Mouse (Mus musculus) megakaryocyte, embryonic 14.5 days (primary cell): ENCODE measurements at regions not wholly inside any gene's neighbourhood (a gene's known extent, or its start where the extent isn't known, plus 50 kb on each side); places are given as distances from the start of the nearest gene placed in this dataset.

Experiments
- H3K27me3 ChIP-seq: replicated peaks from 2 replicates; pipeline ENCODE3; 2012; ENCODE audit warnings: inconsistent platforms
- H3K36me3 ChIP-seq: replicated peaks from 2 replicates; pipeline ENCODE3; 2012; ENCODE audit warnings: low read length, inconsistent platforms, mixed read lengths
- H3K4me1 ChIP-seq: 2 replicates; pipeline ENCODE4 v1.6.1; 2012; ENCODE audit warnings: inconsistent platforms
- H3K4me3 ChIP-seq: replicated peaks from 2 replicates; pipeline ENCODE3; 2012; ENCODE audit warnings: moderate library complexity, mild to moderate bottlenecking, inconsistent platforms
- H3K9me3 ChIP-seq: 2 replicates; pipeline ENCODE4 v1.6.1; 2012; ENCODE audit warnings: inconsistent platforms
- FLI1 ChIP-seq: IDR thresholded peaks from 2 replicates; pipeline ENCODE4 v1.6.1; 2012; ENCODE audit warnings: low read length, inconsistent platforms, mixed read lengths
- GATA1 ChIP-seq: IDR thresholded peaks from 3 replicates; pipeline ENCODE4 v1.6.1; 2012; ENCODE audit warnings: mixed read lengths, low read length, inconsistent platforms, borderline replicate concordance

DNA sequence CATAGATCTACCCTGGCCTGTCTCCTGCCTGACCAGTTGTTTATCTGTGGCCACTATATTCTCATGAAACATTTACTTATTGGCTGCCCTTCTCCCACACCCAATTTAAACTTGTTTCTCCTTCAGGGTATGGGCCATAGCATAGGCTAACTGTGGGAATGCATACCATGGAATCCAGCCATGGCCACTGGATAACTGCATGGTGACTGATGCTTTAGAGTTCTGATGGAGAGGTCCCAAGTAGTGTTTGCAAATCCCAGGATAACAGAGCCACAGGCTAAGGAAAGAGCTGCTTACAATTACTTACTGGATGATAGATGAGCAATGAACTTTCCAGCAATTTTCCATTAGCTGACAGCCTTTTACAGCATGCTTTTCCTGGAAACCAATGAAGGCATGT lies 139.5 kb upstream of the Sstr4 start:
- H3K36me3 ChIP-seq, result no peaks in the 10 kb centered on the region
- peaks cover 15% of the 10 kb centered on the region for H3K27me3 ChIP-seq
- no peaks in the 10 kb centered on the region for H3K9me3 ChIP-seq
- TF ChIP-seq GATA1 (no peak), FLI1 (no peak)
- H3K4me1 ChIP-seq, result peaks cover 6% of the 10 kb centered on the region
- H3K4me3 ChIP-seq, result no peak overlapping the region

DNA sequence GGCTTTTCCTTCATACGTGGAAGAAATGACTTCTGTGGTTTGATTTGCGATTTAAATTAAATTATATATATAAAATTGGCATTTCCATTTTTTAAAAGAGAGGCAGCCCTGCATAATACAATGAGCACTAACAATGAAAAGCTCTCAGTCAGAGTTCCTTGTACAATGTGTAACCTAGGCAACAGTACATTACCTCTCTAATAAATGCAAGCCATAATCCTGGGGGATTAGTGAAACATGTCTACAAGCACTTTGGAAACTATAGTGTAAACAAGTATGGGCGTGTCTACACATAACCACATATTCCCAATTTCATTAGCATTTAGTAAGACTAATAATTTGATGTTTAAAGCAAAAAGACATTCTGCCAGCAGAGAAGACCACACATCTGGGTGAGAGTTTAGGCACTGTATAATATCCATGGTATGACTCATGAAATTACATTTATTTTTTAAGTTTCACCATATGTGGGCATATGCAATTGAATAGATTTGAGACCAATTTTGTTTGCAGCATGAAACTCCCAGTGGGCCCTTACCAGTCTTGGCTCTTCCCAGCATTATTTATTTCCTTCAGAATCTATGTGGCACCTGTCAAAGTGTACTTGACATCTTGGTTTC lies 130.9 kb upstream of the Sstr4 start:
- TF ChIP-seq FLI1 (no peak), GATA1 (no peak)
- no peak overlapping the region for H3K4me3 ChIP-seq

DNA sequence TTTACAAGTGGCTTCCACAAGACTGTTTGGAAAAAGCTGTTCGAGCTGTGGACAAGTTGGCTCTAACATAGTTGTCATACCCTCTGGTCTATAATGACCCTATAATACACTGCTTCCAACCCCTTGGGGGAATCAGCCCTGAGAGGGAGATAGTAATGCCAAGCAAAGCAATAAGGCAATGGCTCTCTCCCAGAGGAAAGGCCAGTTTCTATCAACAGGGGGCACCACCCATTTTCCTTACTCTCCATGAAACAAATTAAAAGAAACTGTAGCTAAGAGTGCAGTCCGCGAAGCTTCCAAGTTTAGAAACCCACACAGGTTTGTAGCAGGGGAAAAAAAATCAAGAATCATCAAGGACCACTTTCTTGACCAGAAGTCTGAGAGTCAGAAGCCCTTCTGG lies 115.9 kb upstream of the Sstr4 start:
- H3K4me3 ChIP-seq, result no peak overlapping the region
- peaks cover 1% of the 10 kb centered on the region for H3K27me3 ChIP-seq
- TF ChIP-seq GATA1 (no peak), FLI1 (no peak)
- no peaks in the 10 kb centered on the region for H3K36me3 ChIP-seq
- H3K9me3 ChIP-seq, result no peaks in the 10 kb centered on the region
- H3K4me1 ChIP-seq, result no peaks in the 10 kb centered on the region; the same call in 1 of the 2 replicates

More for the DNA sequence above, 130.9 kb upstream of the Sstr4 start:
- Histone ChIP-seq H3K4me1 (peaks cover 11% of the 10 kb centered on the region), H3K27me3 (peaks cover 16% of the 10 kb centered on the region), H3K9me3 (no peaks in the 10 kb centered on the region), H3K36me3 (no peaks in the 10 kb centered on the region)

DNA sequence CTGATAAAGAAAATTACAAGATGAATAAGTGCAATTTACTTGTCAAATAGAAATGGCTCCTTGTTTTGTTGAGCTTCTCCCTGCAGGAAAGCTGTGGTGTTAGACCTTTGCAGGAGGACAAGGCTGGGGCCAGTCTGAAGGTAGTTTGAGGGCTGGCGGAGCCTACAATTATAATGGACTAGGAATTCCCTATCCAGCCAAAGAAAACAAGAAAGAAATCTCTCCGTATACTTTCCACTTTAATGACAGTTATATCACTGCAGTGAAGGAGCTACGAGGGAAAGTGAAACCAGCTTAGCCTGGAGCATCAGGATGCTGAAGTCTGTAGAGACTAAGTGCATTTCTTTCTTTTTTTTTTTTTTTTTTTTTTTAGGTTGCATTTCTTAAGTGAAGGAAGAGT lies 104.8 kb upstream of the Sstr4 start:
- H3K4me1 ChIP-seq, result peaks cover 44% of the 10 kb centered on the region
- no peaks in the 10 kb centered on the region for H3K36me3 ChIP-seq
- no peak for TF ChIP-seq FLI1
- no peaks in the 10 kb centered on the region for H3K27me3 ChIP-seq
- no peak overlapping the region for H3K4me3 ChIP-seq
- H3K9me3 ChIP-seq, result no peaks in the 10 kb centered on the region

DNA sequence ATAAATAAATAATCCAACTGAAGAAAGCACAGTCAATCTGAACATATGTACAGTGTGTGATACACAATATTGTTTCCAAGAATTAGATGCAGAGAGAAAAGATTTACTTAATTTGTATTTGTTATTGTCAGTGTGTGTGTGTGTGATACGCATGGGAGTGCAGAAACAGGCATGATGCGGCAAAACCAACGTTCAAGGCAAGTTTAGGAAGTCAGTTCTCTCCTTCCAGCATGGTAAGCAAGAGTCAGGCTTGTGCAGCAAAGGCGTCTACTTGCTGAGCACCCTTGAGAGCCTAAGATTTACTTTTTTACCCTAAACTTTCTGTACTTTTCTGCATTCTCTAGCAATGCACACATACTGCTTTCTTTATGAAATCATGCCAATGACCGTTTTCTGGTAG lies 102.7 kb upstream of the Sstr4 start:
- H3K9me3 ChIP-seq, result no peaks in the 10 kb centered on the region
- no peak overlapping the region for H3K4me3 ChIP-seq
- H3K4me1 ChIP-seq, result peaks cover 53% of the 10 kb centered on the region
- H3K36me3 ChIP-seq, result no peaks in the 10 kb centered on the region
- no peak for TF ChIP-seq FLI1
- TF ChIP-seq GATA1, result no peak
- H3K27me3 ChIP-seq, result no peaks in the 10 kb centered on the region

DNA sequence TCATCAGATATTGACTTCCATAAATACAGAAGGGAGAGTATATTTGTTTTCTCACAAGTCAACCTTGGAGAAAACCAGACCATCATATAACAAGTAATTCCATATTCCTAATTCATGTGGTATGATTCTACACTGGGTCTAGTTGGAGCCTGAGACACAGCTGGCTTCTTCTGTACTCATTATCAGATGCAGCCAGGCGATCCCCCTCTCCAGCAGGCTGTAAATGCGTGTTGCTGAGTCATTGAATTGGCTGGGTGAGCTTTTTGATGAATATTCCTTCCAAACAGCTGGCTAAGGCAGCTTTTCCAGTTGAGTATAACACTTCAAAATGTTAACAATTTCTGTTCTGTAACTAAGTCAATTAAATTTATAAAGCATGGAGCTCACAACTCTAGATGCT lies 102.2 kb upstream of the Sstr4 start:
- Histone ChIP-seq H3K9me3 (no peaks in the 10 kb centered on the region), H3K36me3 (no peaks in the 10 kb centered on the region), H3K4me3 (peak overlapping the region; percentile 31), H3K27me3 (no peaks in the 10 kb centered on the region), H3K4me1 (peaks cover 52% of the 10 kb centered on the region)
- TF ChIP-seq FLI1 (no peak), GATA1 (no peak)

DNA sequence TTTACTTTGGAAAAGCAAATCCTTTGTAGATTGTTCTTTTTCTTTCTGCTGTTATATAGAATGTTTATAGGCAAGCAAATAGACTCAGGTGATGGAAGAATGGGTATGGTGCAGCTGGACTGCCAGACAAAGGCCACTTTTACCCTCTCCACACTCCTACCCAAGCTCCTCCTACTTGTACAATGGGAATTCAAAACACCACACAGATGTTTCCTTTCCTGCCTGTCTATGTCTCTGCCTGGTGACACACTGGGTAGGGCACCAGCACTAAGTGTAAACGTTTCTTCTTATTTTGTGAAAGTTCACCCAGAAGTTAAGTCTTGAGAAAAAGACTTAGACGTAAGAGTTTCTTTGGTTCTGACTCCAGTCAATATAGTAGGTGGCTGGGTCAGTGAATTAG lies 94.3 kb upstream of the Sstr4 start:
- Histone ChIP-seq H3K9me3 (no peaks in the 10 kb centered on the region), H3K4me3 (no peak overlapping the region), H3K27me3 (no peaks in the 10 kb centered on the region), H3K4me1 (peaks cover 13% of the 10 kb centered on the region; the same call in 1 of the 2 replicates), H3K36me3 (no peaks in the 10 kb centered on the region)
- TF ChIP-seq GATA1 (no peak), FLI1 (no peak)

DNA sequence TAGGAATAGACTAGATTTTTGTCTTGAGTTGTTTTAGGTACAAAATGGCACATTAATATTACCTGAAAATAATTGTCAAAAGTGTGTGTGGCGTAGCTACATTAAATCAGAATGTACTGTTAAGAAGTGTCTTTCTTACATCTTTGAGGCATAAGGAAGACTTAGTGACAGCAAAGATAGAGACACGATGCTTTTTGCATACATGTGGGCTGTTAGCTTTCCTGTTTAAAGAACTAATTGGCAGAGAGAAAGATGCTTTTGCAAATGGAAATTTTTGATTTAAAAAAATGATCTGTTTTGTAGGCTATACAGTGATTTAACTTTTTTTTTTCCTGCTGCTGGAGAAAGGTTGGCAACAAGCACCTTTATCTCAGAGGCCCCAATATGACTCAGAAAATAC lies 82.9 kb upstream of the Sstr4 start:
- Histone ChIP-seq H3K4me3 (no peak overlapping the region), H3K36me3 (no peaks in the 10 kb centered on the region), H3K27me3 (peaks cover 10% of the 10 kb centered on the region), H3K9me3 (peaks cover 8% of the 10 kb centered on the region; the same call in 1 of the 2 replicates), H3K4me1 (peaks cover 9% of the 10 kb centered on the region)
- TF ChIP-seq FLI1 (no peak), GATA1 (no peak)

DNA sequence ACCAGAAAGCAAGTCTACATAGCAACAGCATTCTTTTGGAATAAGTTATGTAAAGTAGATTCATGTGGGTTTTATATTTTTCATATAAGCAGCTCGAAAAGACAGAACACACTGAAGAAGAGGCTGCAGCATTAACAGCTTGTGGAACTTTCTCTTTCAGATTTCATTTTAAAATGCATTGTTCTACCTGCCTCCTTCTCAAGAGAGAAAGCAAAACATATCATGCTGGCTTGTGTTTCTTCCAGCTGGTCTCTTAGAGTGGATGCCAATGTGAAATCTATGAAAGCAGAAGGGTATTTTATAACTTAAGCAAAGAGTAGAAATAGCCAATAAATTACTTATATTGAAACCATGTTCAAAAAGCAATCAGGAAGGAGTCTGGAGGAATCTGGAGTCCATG lies 74.2 kb upstream of the Sstr4 start:
- H3K36me3 ChIP-seq, result no peaks in the 10 kb centered on the region
- no peaks in the 10 kb centered on the region for H3K9me3 ChIP-seq
- TF ChIP-seq GATA1 (no peak), FLI1 (no peak)

DNA sequence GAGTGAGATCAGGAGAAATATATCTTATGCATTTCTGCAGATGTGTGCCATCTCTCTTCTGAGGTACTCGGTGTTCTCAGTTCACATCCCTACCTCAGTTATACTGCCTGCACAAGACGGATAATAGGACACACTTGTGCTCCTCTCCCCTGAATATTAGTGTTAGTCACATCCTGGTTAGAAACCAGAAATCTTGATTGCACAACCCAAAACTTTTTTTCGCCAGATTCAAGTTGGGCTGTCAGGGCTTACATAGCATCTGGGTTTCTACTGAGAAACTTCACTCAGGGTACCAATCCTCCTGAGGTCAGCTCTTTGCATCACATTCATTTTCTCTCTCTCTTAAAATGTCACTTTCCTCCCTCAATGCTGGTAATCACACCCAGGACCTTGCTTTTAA lies 69.8 kb upstream of the Sstr4 start:
- Histone ChIP-seq H3K9me3 (no peaks in the 10 kb centered on the region), H3K4me1 (peaks cover 52% of the 10 kb centered on the region), H3K36me3 (no peaks in the 10 kb centered on the region), H3K4me3 (no peak overlapping the region), H3K27me3 (no peaks in the 10 kb centered on the region)
- TF ChIP-seq GATA1, result no peak
- no peak for TF ChIP-seq FLI1

More for the DNA sequence above, 74.2 kb upstream of the Sstr4 start:
- H3K27me3 ChIP-seq, result no peaks in the 10 kb centered on the region
- H3K4me3 ChIP-seq, result no peak overlapping the region
- H3K4me1 ChIP-seq, result peaks cover 10% of the 10 kb centered on the region
